8 mouse cellular contexts compared by ENCODE assay signal in the genomic region with DNA sequence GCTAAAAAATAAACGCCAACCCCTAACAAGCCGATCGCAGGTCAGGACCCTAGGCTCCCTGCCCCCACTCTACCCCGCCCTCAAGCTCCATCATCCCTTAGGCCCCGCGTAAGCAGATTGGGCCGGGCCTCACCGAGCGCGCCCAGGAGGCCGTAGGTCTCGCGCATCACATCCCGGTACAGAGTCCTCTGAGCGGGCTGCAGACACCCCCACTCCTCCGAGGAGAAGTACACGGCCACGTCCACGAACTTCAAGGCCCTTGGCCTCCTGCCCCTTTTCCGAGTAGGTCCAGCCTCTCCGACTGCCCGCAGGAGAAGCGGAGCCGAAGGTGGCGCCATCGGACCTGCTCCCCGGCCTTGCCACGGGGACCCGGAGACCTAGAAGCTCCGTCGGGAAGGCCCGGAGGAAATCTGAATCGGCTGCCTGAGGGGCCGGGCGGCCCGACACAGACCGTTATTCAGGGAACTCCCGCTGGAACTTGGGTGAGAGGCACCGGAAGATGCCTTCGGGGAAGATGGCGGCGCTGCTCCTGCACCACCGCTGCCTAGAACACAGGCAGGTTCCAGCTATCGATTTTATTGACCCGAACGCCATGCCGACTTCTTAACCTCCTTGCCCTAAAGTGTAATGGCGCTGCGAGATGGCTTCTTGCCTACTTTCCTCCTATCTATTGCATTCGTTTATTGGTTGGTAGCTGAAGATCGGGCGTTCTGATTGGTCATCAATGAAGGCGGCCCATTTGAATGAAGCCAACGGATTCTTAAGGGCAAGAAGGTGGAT. TPM values are rescaled to one million over a fixed set of nuclear protein-coding genes. Genes with fewer than 3 reads are reported as not detected.
DNase-seq lines count a peak whose midpoint lies in the region; ATAC-seq lines count a peak whose summit lies in the region.

A gene (minus strand): TSS at position 638 of the 780 bp plus-strand sequence.

- DNase-seq in R1 (ENCODE audit: low read depth, low spot score), result peak; percentile 99
- DNase-seq in cerebellum, postnatal 25 days, result peak; percentile 92 to 94
- peak; percentile 85 to 91 for DNase-seq in frontal cortex, postnatal 25 days (ENCODE audit: low spot score in 2 of 2)
- DNase-seq in hindbrain, embryonic 14.5 days (ENCODE audit: low spot score), result peak; percentile 97
- peak; percentile 87 to 89 for DNase-seq in layer of hippocampus, postnatal 36 days
- peak; percentile 99 for DNase-seq in lung, postnatal 36 days
- DNase-seq in retina, postnatal 1 day, result peak; percentile 99
- DNase-seq in urinary bladder, adult 18-20 months (ENCODE audit: low spot score in 2 of 2), result peak; percentile 87 to 90

- no peaks in the 10 kb centered on the region for H3K9me3 ChIP-seq in hindbrain, embryonic 14.5 days (ENCODE audit: control insufficient read depth, low read length)

- H3K27me3 ChIP-seq in hindbrain, embryonic 14.5 days (ENCODE audit: control insufficient read depth, insufficient read depth, low read length), result no peaks in the 10 kb centered on the region

- peak within 1 kb of the TSS; percentile 92 for H3K9ac ChIP-seq in hindbrain, embryonic 14.5 days

- H3K36me3 ChIP-seq in hindbrain, embryonic 14.5 days (replicated peaks; ENCODE audit: control insufficient read depth, insufficient read depth), result peaks cover 30% of the 10 kb centered on the region

- H3K4me1 ChIP-seq in hindbrain, embryonic 14.5 days (replicated peaks; ENCODE audit: control insufficient read depth, insufficient read depth, low read length), result peaks cover 43% of the 10 kb centered on the region

- peak within 1 kb of the TSS; percentile 95 for H3K27ac ChIP-seq in hindbrain, embryonic 14.5 days

- peak; percentile 91 for ATAC-seq in hindbrain, embryonic 14.5 days (ENCODE audit: low FRiP score)

- peak within 1 kb of the TSS; percentile 62 for H3K4me2 ChIP-seq in hindbrain, embryonic 14.5 days (replicated peaks)

- under 1% methylated on average over 54 of the region's 54 CpGs for WGBS in hindbrain, embryonic 14.5 days

- peak within 1 kb of the TSS; percentile 81 for H3K4me3 ChIP-seq in hindbrain, embryonic 14.5 days (replicated peaks; ENCODE audit: low read length)

RNA-seq across cellular contexts. Expression of the gene that starts here (rescaled TPM):
- polyA plus RNA-seq in hindbrain, embryonic 14.5 days (2014; fragmentation: Nextera tagmentation; extraction: Ambion mirVana), result 12.9 and 14.0 TPM in 2 replicates
- total RNA-seq in layer of hippocampus, postnatal 36 days (2021), result 1 to 10 TPM; 6.9 to 7.1 TPM

Comparison
In these comparisons a context has a peak if more than half of its experiments do, and no peak if none do; other contexts are left out.
1. Peak in every context shown above with its lines: DNase-seq, ATAC-seq, H3K4me3 ChIP-seq and H3K27ac ChIP-seq.